Mouse (Mus musculus): ENCODE data around the gene Fpgs.

Fpgs gene

GRCm38 (mm10) chr2:32700966-32701743 lies 2.8 kb downstream of the Fpgs start:
- DNase-seq (ENCODE audit: low spot score), result no peak

- no peak for DNase-seq (ENCODE audit: low spot score)
These were observed 4.3 kb downstream of the Fpgs start for GRCm38 (mm10) chr2:32699680-32700079.

GRCm38 (mm10) chr2:32694691-32695090 lies 9.3 kb downstream of the Fpgs start:
- no peak for DNase-seq (ENCODE audit: low spot score)

GRCm38 (mm10) chr2:32693823-32694411 lies 10.0 kb downstream of the Fpgs start:
- peak; percentile 84 for DNase-seq (ENCODE audit: low spot score)

- no peak for DNase-seq (ENCODE audit: low spot score)
These were observed 10.7 kb downstream of the Fpgs start for GRCm38 (mm10) chr2:32693282-32693681.

- DNase-seq (ENCODE audit: low spot score), result no peak
These were observed 11.4 kb downstream of the Fpgs start for GRCm38 (mm10) chr2:32692496-32692895.

- DNase-seq (ENCODE audit: low spot score), result no peak
These were observed 12.9 kb downstream of the Fpgs start for GRCm38 (mm10) chr2:32691041-32691440.

GRCm38 (mm10) chr2:32689420-32689819 lies 14.5 kb downstream of the Fpgs start:
- DNase-seq (ENCODE audit: low spot score), result peak; percentile 78

- no peak for DNase-seq (ENCODE audit: low spot score)
These were observed 16.4 kb downstream of the Fpgs start for GRCm38 (mm10) chr2:32687562-32687961.

- no peak for DNase-seq (ENCODE audit: low spot score)
These were observed 17.3 kb downstream of the Fpgs start for GRCm38 (mm10) chr2:32686640-32687039.

GRCm38 (mm10) chr2:32685807-32686206 lies 18.1 kb downstream of the Fpgs start:
- DNase-seq (ENCODE audit: low spot score), result no peak

GRCm38 (mm10) chr2:32684681-32685428 lies 19.1 kb downstream of the Fpgs start:
- DNase-seq (ENCODE audit: low spot score), result no peak

GRCm38 (mm10) chr2:32683701-32684100 lies 20.2 kb downstream of the Fpgs start:
- no peak for DNase-seq (ENCODE audit: low spot score)

- DNase-seq (ENCODE audit: low spot score), result no peak
These were observed 21.1 kb downstream of the Fpgs start for GRCm38 (mm10) chr2:32682721-32683417.

GRCm38 (mm10) chr2:32681754-32682153 lies 22.2 kb downstream of the Fpgs start:
- no peak for DNase-seq (ENCODE audit: low spot score)

- DNase-seq (ENCODE audit: low spot score), result no peak
These were observed 22.8 kb downstream of the Fpgs start for GRCm38 (mm10) chr2:32680961-32681650.

- no peak for DNase-seq (ENCODE audit: low spot score)
These were observed 23.9 kb downstream of the Fpgs start for GRCm38 (mm10) chr2:32680051-32680451.

- DNase-seq (ENCODE audit: low spot score), result no peak
These were observed 26.3 kb downstream of the Fpgs start for GRCm38 (mm10) chr2:32677683-32678082.

GRCm38 (mm10) chr2:32676821-32677220 lies 27.1 kb downstream of the Fpgs start:
- DNase-seq (ENCODE audit: low spot score), result no peak

- no peak for DNase-seq (ENCODE audit: low spot score)
These were observed 30.6 kb downstream of the Fpgs start for GRCm38 (mm10) chr2:32673176-32673917.
